Mouse (Mus musculus) stomach, postnatal 0 days (tissue): ENCODE measurements at regions not wholly inside any gene's neighbourhood (a gene's known extent, or its start where the extent isn't known, plus 50 kb on each side); places are given as distances from the start of the nearest gene placed in this dataset.

Source experiments
- CTCF ChIP-seq: IDR thresholded peaks from 2 replicates; pipeline ENCODE4 v1.5.1; 2016; ENCODE audit warnings: antibody characterized with exemption, low read depth, mild to moderate bottlenecking, moderate library complexity
- EP300 ChIP-seq: optimal IDR thresholded peaks from 2 replicates; pipeline ENCODE3; 2016; ENCODE audit warnings: antibody characterized with exemption

- TF ChIP-seq EP300, result no peak
- TF ChIP-seq CTCF, result no peak
These were observed 293.4 kb upstream of the Pabpc6 start for GRCm38 (mm10) chr17:9962893-9963436.
